Mouse (Mus musculus) olfactory bulb, adult 2 months (tissue): ENCODE data around the gene Ccdc142. TPM values are rescaled to one million over a fixed set of nuclear protein-coding genes. Genes with fewer than 3 reads are reported as not detected.
A peak's percentile ranks its signal among the peaks of the same experiment; 100 is the strongest.

Source experiments
- H3K27ac ChIP-seq: fragments of 200-500 bp; 2 replicates; pipeline ENCODE4 v1.5.1; 2012; ENCODE audit warnings: low read depth, low read length; ENCODE audit not compliant: insufficient read depth
- H3K4me1 ChIP-seq: fragments of 200-500 bp; 2 replicates; pipeline ENCODE4 v1.6.1; 2012; ENCODE audit warnings: low read length; ENCODE audit not compliant: control insufficient read depth, insufficient read depth
- H3K4me3 ChIP-seq: fragments of 200-500 bp; 2 replicates; pipeline ENCODE4 v1.5.1; 2012; ENCODE audit warnings: mild to moderate bottlenecking, low read depth, low read length, moderate library complexity; ENCODE audit not compliant: insufficient read depth
- CTCF ChIP-seq: fragments of 200-500 bp; IDR thresholded peaks from 2 replicates; pipeline ENCODE4 v1.5.1; 2012; ENCODE audit warnings: low read depth, mild to moderate bottlenecking, low read length, moderate library complexity; ENCODE audit not compliant: insufficient read depth
- POLR2A ChIP-seq: fragments of 200-500 bp; IDR thresholded peaks from 2 replicates; pipeline ENCODE4 v1.6.1; 2012; ENCODE audit warnings: mild to moderate bottlenecking, low read depth, low read length, moderate library complexity; ENCODE audit not compliant: insufficient read depth
- WGBS: fragments of 180-500 bp; shearing (Covaris S2); methylation state at CpG from one replicate; pipeline ENCODE4 v1.1.7; 2018; 5-methylcytosine and 5-hydroxymethylcytosine counted together
- polyA plus RNA-seq: library from polyadenylated mRNA; stranded (reverse); fragments of >200 nt; gene quantifications from 2 replicates; pipeline ENCODE4 v1.2.4, GENCODE M21; 2012; ENCODE audit warnings: low replicate concordance; ENCODE audit not compliant: missing spikeins, insufficient read depth, insufficient read length

Gene Ccdc142
- polyA plus RNA-seq, 1 experiment: not detected

DNA sequence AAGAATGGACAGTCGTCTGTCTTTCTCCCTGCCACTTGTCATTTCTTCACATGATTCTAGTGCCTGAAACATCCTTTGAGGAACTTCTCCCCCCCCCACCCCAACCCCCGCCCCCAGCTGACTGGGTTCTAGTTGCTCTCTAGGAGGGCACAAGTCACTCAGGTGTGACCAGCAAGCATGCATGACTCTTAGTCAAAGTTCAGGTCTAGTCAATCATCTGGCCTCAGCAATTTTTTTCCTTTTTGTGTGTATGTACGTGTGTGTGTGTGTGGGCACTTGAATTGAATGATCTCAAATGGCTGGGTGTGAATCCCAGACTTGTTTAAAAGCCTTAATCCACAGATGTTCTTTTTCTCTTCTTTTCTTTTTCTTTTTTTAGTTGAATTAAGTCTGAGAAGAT, 32.8 kb downstream of the Ccdc142 start:
- WGBS: 72% methylated on average over 3 of the region's 3 CpGs
- Histone ChIP-seq H3K27ac (no peak overlapping the region), H3K4me1 (peaks cover 22% of the 10 kb centered on the region), H3K4me3 (no peak overlapping the region)
- no peak for TF ChIP-seq CTCF
- TF ChIP-seq POLR2A: no peak

DNA sequence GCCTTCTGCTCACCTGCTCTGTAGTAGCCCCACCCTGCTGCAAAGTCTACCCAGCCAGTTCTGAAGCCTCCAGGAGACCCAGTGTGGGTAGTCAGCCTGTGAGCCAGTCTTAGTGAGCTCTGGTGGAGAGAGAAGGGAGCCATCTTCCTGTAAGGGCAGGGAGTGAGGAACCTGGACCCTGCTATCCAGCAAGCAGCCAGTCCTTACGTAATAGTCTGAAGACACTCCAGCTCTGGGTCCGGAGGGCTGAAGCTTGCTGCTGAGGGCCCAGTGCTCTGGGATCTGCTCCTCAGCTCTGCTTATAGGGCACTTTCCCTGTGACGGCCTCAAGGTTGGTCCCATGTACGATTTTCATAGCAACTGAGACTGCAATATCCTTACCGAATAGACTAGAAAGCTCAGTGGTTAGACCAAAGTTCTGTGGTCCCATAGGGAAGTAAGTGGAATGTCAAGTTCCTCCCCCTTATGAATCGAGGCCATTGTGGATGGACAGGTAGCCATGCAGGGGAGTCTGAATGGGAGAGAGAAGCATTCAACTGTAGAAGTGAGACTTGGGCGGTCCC, 33.6 kb downstream of the Ccdc142 start, which contains the start of gene Rtkn:
Gene Rtkn (plus strand): TSS at position 513 of the 563 bp plus-strand sequence.
- no peak within 1 kb of the TSS for H3K27ac ChIP-seq

DNA sequence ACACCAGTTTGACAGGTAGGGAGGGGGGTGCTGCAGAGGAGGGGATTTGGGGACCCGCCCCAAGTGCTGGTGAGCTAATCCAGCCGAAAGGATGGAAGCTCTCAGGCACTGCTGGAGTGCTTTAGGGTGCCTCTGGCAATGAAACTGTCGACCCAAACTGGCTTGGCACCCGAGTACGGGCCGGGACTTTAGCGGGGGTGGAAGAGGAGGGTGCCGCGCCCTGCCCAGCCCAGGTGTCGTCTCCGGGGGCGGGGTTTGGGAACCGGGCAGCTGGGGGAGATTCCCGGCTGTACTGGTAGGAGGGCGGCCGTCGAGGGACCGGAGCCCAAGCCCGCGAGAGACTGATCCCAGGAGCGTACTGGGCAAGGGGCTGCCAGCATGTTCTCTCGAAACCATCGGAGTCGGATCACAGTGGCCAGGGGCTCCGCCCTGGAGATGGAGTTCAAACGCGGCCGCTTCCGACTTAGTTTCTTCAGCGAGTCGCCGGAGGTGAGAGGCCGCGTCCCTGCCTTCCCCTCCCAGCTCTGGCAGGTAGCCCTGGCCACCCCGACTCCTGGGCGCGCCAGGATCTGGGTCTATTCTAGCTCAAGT, 34.3 kb downstream of the Ccdc142 start:
- Histone ChIP-seq H3K4me3 (no peak overlapping the region), H3K4me1 (peaks cover 22% of the 10 kb centered on the region), H3K27ac (no peak overlapping the region)
- 14% methylated on average over 37 of the region's 37 CpGs for WGBS
- TF ChIP-seq POLR2A: no peak

More for the DNA sequence above, 33.6 kb downstream of the Ccdc142 start, which contains the start of gene Rtkn:
- no peak for TF ChIP-seq CTCF
- WGBS: 68% methylated on average over 7 of the region's 7 CpGs
- Histone ChIP-seq H3K4me1 (peaks cover 22% of the 10 kb centered on the region), H3K4me3 (no peak within 1 kb of the TSS)

DNA sequence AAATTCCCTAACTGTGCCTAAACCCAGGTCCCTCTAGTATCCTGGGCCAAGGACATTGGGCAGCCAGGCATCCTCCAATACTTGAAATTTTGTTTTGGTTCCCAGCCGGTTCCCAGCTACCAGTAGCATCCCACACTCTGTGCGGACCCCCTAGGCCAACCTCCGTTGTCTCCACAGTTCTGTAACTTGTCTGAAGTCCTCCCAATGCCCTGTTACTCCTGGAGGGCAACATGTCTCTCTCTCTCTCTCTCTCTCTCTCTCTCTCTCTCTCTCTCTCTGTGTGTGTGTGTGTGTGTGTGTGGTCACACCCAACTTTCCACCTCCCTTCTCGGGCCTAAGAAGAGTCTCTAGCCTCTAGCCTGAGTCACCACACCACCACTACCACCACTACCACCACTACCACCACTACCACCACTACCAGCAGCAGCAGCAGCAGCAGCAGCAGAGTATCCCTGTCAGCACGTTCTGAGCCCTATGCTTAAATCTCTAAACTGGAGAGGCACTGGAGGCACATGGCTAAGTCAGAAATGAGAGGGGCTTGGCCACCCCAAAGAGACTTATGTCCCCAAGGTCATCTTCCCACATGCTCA, 35.0 kb downstream of the Ccdc142 start:
- Histone ChIP-seq H3K4me3 (peak overlapping the region; percentile 44), H3K27ac (peak overlapping the region; percentile 30), H3K4me1 (peaks cover 22% of the 10 kb centered on the region)
- WGBS: 53% methylated on average over 5 of the region's 5 CpGs
- TF ChIP-seq CTCF (no peak), POLR2A (no peak)

DNA sequence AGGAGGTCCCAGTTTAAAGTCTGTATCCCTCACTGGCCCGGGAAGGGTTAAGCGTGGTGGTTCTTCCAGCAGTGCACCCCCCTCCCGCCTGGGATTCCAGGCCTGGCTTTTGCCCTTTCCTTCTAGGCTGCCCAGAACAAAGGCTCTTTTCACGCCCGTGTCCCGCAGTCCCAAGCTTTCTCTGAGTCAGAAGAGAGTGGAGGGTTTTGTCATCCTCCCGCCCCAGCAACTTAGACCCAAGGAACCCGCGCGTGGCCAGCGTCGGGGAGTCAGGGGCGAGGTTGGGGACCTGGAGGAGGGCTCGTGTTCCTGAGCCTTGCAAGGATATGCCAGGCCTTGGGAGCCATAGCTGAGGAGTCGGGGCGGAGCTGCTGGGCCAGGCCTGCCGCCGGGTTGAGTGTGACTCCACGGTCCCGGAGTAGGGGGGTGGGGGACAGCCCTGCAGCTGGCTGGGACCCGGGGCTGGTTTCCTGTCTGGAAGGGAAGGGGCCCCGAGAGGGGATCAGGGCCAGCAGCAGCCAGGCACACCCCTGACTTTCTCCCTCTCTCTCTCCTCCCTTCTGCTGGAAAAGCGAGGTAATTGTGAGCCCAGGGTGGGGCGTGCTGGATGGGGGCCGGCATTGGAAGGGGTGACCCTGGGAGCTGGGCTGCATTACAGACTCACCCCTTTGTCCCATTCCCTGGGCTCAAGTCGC, 35.6 kb downstream of the Ccdc142 start:
- Histone ChIP-seq H3K27ac (peak overlapping the region; percentile 30), H3K4me1 (peaks cover 27% of the 10 kb centered on the region), H3K4me3 (peak overlapping the region; percentile 44)
- 10% methylated on average over 26 of the region's 26 CpGs for WGBS
- 0 out of 2 replicates have a peak, but pooled peaks have one; percentile 4 for TF ChIP-seq POLR2A
- TF ChIP-seq CTCF: no peak

DNA sequence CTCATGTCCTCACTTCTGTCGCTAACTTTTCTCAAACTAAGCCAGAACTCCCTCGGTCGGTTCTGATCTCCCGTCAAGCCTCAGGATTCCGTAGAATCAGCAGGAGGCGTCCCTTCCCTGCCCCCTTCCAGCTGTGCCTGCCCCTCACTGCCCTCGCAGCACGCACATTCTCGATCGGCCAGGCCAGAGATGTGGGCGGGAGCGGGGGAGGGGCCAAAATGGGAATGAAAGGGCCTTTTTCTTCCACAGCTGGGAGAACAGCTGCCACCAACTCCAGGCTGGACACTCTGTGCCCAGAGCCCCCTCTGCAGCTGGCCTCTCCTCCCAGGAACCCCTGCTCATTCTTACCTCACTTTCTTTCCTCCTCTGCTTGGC, 36.2 kb downstream of the Ccdc142 start:
- TF ChIP-seq CTCF (no peak), POLR2A (no peak)
- WGBS: 8% methylated on average over 12 of the region's 12 CpGs

DNA sequence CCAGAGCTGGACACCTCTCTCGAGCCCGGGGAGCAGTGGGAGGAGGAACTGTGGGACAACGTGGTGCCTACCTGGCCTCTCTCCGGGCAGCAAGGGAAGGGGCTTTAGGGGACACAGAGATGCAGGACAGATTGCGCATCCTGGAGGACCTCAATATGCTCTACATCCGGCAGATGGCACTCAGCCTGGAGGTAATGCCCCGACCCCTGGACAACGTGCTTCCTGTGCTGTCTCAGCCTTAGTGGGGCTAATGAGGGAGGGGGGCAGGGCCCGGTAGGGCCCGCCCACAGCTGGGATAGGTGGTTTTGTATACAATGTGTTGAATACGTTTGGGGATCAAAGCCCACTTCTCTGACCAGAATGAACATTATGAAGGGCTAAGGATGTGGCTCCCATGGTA, 36.7 kb downstream of the Ccdc142 start:
- Histone ChIP-seq H3K4me1 (peaks cover 31% of the 10 kb centered on the region), H3K4me3 (peak overlapping the region; percentile 27), H3K27ac (peak overlapping the region; percentile 56)
- WGBS: 10% methylated on average over 11 of the region's 11 CpGs
- TF ChIP-seq POLR2A (no peak), CTCF (no peak)

More for the DNA sequence above, 36.2 kb downstream of the Ccdc142 start:
- peak overlapping the region; percentile 44 for H3K4me3 ChIP-seq
- peak overlapping the region; percentile 56 for H3K27ac ChIP-seq
- H3K4me1 ChIP-seq: peaks cover 28% of the 10 kb centered on the region

DNA sequence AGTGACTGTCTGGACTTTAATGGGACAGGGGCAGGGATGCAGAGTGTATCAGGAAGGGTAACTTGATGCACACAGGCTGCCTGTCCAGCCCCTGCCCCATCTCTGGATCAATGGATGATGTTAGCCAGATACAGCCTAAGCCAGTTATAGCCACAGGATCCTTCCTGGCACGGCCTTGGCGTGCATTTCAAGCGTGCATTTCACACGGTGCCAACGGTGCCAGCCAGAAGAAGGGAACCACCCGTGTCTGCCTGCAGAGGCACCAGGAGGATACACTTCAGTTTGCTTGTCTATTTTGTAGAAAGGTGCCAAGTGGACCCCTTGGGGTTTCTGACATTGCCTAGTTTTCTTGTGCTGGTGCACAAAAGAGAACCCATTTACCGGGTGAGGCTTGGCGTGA, 38.6 kb downstream of the Ccdc142 start:
- H3K27ac ChIP-seq: no peak overlapping the region
- 77% methylated on average over 8 of the region's 8 CpGs for WGBS

DNA sequence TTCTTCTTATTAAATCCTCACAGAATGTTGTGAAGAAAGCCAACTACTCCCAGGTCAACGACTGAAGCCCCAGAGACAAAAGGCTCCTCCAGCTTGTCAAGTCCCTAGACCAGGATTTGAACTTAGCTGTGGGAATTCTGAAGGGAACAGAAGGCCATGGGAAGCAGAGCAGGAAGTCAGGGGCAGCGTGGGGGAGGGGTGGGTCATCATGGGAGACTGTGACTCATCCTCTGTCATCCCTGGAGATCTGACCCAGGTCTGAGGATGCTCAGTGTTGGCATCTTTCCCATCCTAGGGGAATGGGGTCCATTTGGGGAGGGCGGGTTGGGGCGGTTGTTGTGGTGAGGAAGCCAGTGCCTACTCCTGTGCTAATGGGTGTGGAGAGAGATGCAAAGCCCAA, 40.2 kb downstream of the Ccdc142 start:
- peak overlapping the region; percentile 53 for H3K4me3 ChIP-seq
- peak overlapping the region; percentile 91 for H3K27ac ChIP-seq
- 53% methylated on average over 4 of the region's 4 CpGs for WGBS
- TF ChIP-seq CTCF (no peak), POLR2A (no peak)
- H3K4me1 ChIP-seq: peaks cover 29% of the 10 kb centered on the region

More for the DNA sequence above, 38.6 kb downstream of the Ccdc142 start:
- Histone ChIP-seq H3K4me1 (peaks cover 32% of the 10 kb centered on the region), H3K4me3 (no peak overlapping the region)
- TF ChIP-seq POLR2A (no peak), CTCF (no peak)
